Mouse (Mus musculus) midbrain, embryonic 16.5 days (tissue): Measurements from ENCODE around the gene Atad2b. TPM values are rescaled to one million over a fixed set of nuclear protein-coding genes. Genes with fewer than 3 reads are reported as not detected.
"Not testable (repeated sequence)": the region's sequence is repeated elsewhere in the genome, so short reads cannot be mapped to it uniquely, and the experiment has no call there.

ENCODE experiments used
- ATAC-seq: fragments of 200-750 bp; cut with Nextera tagmentation; 2 replicates; pipeline ENCODE4 v1.8.0; 2017; ENCODE audit warnings: moderate TSS enrichment
- H3K27ac ChIP-seq: fragments of 300-500 bp; sonication (generic); 2 replicates; pipeline ENCODE4 v1.5.1; 2014; ENCODE audit warnings: mild to moderate bottlenecking, low read length, mixed read lengths
- H3K27me3 ChIP-seq: fragments of 300-500 bp; sonication (generic); 2 replicates; pipeline ENCODE4 v1.6.1; 2014; ENCODE audit warnings: low read depth, low read length, mixed read lengths; ENCODE audit not compliant: control insufficient read depth, insufficient read depth
- H3K36me3 ChIP-seq: fragments of 300-500 bp; sonication (generic); 2 replicates; pipeline ENCODE4 v1.6.1; 2014; ENCODE audit warnings: mild to moderate bottlenecking, low read length, moderate library complexity, mixed read lengths; ENCODE audit not compliant: control insufficient read depth, insufficient read depth
- H3K4me1 ChIP-seq: fragments of 300-500 bp; sonication (generic); 2 replicates; pipeline ENCODE4 v1.6.1; 2014; ENCODE audit warnings: mild to moderate bottlenecking, low read length, mixed read lengths; ENCODE audit not compliant: control insufficient read depth, insufficient read depth
- H3K4me2 ChIP-seq: fragments of 300-500 bp; sonication (generic); 2 replicates; pipeline ENCODE4 v1.6.1; 2014; ENCODE audit warnings: mild to moderate bottlenecking, low read length, mixed read lengths
- H3K4me3 ChIP-seq: fragments of 300-500 bp; sonication (generic); 2 replicates; pipeline ENCODE4 v1.5.1; 2014; ENCODE audit warnings: low read depth, mild to moderate bottlenecking, low read length, moderate library complexity, mixed read lengths
- H3K9ac ChIP-seq: fragments of 300-500 bp; sonication (generic); 2 replicates; pipeline ENCODE4 v1.6.1; 2014; ENCODE audit warnings: low read depth, low read length, mixed read lengths
- H3K9me3 ChIP-seq: fragments of 300-500 bp; sonication (generic); replicated peaks from 2 replicates; pipeline ENCODE4 v1.6.1; 2014; ENCODE audit warnings: mild to moderate bottlenecking, low read length, mixed read lengths; ENCODE audit not compliant: control insufficient read depth, poor library complexity, severe bottlenecking
- WGBS: fragments of 180-500 bp; shearing (Covaris S2); extraction: QIAGEN DNeasy Blood & Tissue Kit; methylation state at CpG from one replicate; pipeline ENCODE4 v1.1.7; 2014; 5-methylcytosine and 5-hydroxymethylcytosine counted together
- polyA plus RNA-seq: library from polyadenylated mRNA; unstranded; fragments of >200 nt; fragmentation: Nextera tagmentation; extraction: Ambion mirVana; gene quantifications from 2 replicates; pipeline ENCODE4 v1.2.1, GENCODE M21; 2015

The Atad2b gene
- polyA plus RNA-seq, 1 experiment from 2014 or later: 8.0 TPM

GRCm38 (mm10) chr12:4878296-4878783, 38.8 kb upstream of the Atad2b start:
- no peak overlapping the region for H3K9ac ChIP-seq
- no peaks in the 10 kb centered on the region for H3K27me3 ChIP-seq
- H3K9me3 ChIP-seq: no peaks in the 10 kb centered on the region
- peaks cover 13% of the 10 kb centered on the region for H3K36me3 ChIP-seq
- WGBS: 87% methylated on average over 9 of the region's 9 CpGs
- no peaks in the 10 kb centered on the region for H3K4me1 ChIP-seq
- no peak overlapping the region for H3K4me2 ChIP-seq
- H3K27ac ChIP-seq: no peak overlapping the region
- no peak overlapping the region for H3K4me3 ChIP-seq
- no peak for ATAC-seq

- WGBS: 95% methylated on average over 5 of the region's 5 CpGs
- no peak for ATAC-seq
Measured at GRCm38 (mm10) chr12:4879048-4879447, 38.1 kb upstream of the Atad2b start.

GRCm38 (mm10) chr12:4882086-4882485, 35.1 kb upstream of the Atad2b start:
- H3K4me3 ChIP-seq: no peak overlapping the region
- no peak overlapping the region for H3K9ac ChIP-seq
- H3K36me3 ChIP-seq: peaks cover 15% of the 10 kb centered on the region
- no peaks in the 10 kb centered on the region for H3K4me1 ChIP-seq
- no peaks in the 10 kb centered on the region for H3K9me3 ChIP-seq
- no peaks in the 10 kb centered on the region for H3K27me3 ChIP-seq
- ATAC-seq: no peak
- no peak overlapping the region for H3K4me2 ChIP-seq
- H3K27ac ChIP-seq: no peak overlapping the region
- 96% methylated on average over 2 of the region's 2 CpGs for WGBS

More at GRCm38 (mm10) chr12:4879048-4879447, 38.1 kb upstream of the Atad2b start:
- no peaks in the 10 kb centered on the region for H3K27me3 ChIP-seq
- H3K9me3 ChIP-seq: no peaks in the 10 kb centered on the region
- H3K4me3 ChIP-seq: no peak overlapping the region
- peaks cover 13% of the 10 kb centered on the region for H3K36me3 ChIP-seq
- no peak overlapping the region for H3K9ac ChIP-seq
- no peaks in the 10 kb centered on the region for H3K4me1 ChIP-seq
- H3K27ac ChIP-seq: no peak overlapping the region
- no peak overlapping the region for H3K4me2 ChIP-seq

GRCm38 (mm10) chr12:4885062-4885461, 32.1 kb upstream of the Atad2b start:
- Histone ChIP-seq H3K36me3 (peaks cover 12% of the 10 kb centered on the region), H3K4me1 (no peaks in the 10 kb centered on the region), H3K4me2 (no peak overlapping the region), H3K4me3 (no peak overlapping the region), H3K9me3 (no peaks in the 10 kb centered on the region), H3K9ac (no peak overlapping the region), H3K27me3 (no peaks in the 10 kb centered on the region), H3K27ac (no peak overlapping the region)
- WGBS: 74% methylated on average over 1 of the region's 1 CpGs
- ATAC-seq: no peak

GRCm38 (mm10) chr12:4886581-4886980, 30.6 kb upstream of the Atad2b start:
- not testable (repeated sequence) for ATAC-seq, H3K27ac ChIP-seq

GRCm38 (mm10) chr12:4888739-4889138, 28.4 kb upstream of the Atad2b start:
- no peak for ATAC-seq
- Histone ChIP-seq H3K27ac (no peak overlapping the region), H3K4me3 (no peak overlapping the region), H3K4me2 (no peak overlapping the region), H3K9ac (no peak overlapping the region), H3K27me3 (no peaks in the 10 kb centered on the region), H3K4me1 (no peaks in the 10 kb centered on the region), H3K36me3 (peaks cover 6% of the 10 kb centered on the region), H3K9me3 (no peaks in the 10 kb centered on the region)

More at GRCm38 (mm10) chr12:4886581-4886980, 30.6 kb upstream of the Atad2b start:
- not testable (repeated sequence) for H3K27me3 ChIP-seq, H3K4me2 ChIP-seq, H3K9ac ChIP-seq, H3K4me3 ChIP-seq, H3K4me1 ChIP-seq, H3K9me3 ChIP-seq
- WGBS: 94% methylated on average over 4 of the region's 4 CpGs
- peaks cover 12% of the 10 kb centered on the region for H3K36me3 ChIP-seq

- ATAC-seq: no peak
- Histone ChIP-seq H3K36me3 (peaks cover 6% of the 10 kb centered on the region), H3K27me3 (no peaks in the 10 kb centered on the region), H3K9me3 (no peaks in the 10 kb centered on the region), H3K9ac (no peak overlapping the region), H3K4me1 (no peaks in the 10 kb centered on the region), H3K4me3 (no peak overlapping the region), H3K27ac (no peak overlapping the region), H3K4me2 (no peak overlapping the region)
- 98% methylated on average over 2 of the region's 2 CpGs for WGBS
Measured at GRCm38 (mm10) chr12:4889251-4889650, 27.9 kb upstream of the Atad2b start.

GRCm38 (mm10) chr12:4889891-4890290, 27.3 kb upstream of the Atad2b start:
- 91% methylated on average over 1 of the region's 1 CpGs for WGBS
- no peaks in the 10 kb centered on the region for H3K27me3 ChIP-seq
- H3K9ac ChIP-seq: no peak overlapping the region
- H3K4me3 ChIP-seq: no peak overlapping the region
- H3K9me3 ChIP-seq: no peaks in the 10 kb centered on the region
- no peak overlapping the region for H3K27ac ChIP-seq
- H3K36me3 ChIP-seq: peaks cover 6% of the 10 kb centered on the region
- ATAC-seq: no peak
- H3K4me2 ChIP-seq: no peak overlapping the region
- H3K4me1 ChIP-seq: no peaks in the 10 kb centered on the region

- Histone ChIP-seq H3K9ac (no peak overlapping the region), H3K27ac (no peak overlapping the region), H3K36me3 (peaks cover 2% of the 10 kb centered on the region; the same call in 1 of the 2 replicates), H3K27me3 (no peaks in the 10 kb centered on the region), H3K9me3 (no peaks in the 10 kb centered on the region), H3K4me3 (no peak overlapping the region), H3K4me1 (no peaks in the 10 kb centered on the region), H3K4me2 (no peak overlapping the region)
- no peak for ATAC-seq
- WGBS: 87% methylated on average over 5 of the region's 5 CpGs
Measured at GRCm38 (mm10) chr12:4898024-4898423, 19.1 kb upstream of the Atad2b start.
